Mouse (Mus musculus): ENCODE results near the gene Spred2. TPM values are rescaled to one million over a fixed set of nuclear protein-coding genes. Genes with fewer than 3 reads are reported as not detected.

Gene Spred2
- not detected in 2 replicates for polyA plus RNA-seq (2012; ENCODE audit: insufficient read depth, insufficient read length, low replicate concordance, missing spikeins)

DNA sequence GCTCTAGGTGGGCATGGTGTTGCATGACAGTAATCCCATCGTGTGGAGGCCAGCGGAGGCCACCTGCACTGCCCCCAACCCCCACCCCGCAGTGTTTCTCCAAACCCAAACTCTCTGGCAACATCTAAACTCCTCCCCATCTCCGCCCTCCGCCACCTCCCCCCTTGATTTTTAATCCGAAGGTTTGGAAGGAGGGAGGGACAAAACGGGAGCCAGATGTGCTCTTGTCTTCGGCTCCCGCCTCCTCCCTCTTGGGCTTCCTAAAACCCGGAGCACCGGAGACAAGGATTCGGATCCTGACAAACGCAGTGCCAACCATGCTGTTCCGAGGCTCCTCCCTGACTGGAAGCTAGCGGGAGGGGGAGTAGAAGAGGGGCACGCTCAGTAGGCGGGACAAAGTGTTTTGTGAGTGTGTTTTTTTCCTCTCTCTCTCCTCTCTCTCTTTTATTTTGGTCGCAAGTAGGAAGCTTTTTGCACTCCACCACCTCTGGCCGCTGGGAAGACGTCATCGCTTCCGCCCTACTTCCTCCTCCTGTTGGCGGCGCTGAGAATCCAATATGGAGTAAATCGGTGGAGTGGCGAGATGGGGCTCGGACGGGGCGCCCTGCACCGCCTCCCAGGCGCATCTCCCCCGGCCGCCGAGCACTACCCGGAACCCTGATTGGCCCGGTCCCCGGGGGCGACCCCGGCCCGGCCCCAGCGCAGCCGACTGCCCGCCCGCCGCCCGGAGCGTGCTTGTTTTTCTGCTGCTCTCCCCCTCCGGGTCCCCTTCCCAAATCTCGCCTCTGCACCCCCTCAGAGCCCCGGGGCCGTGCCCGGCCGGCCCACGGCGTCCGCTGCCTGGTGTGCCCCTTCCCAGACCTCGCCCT is at the start of gene Spred2:
Spred2 (plus strand) TSS at position 488 of the 869 bp plus-strand sequence.
- WGBS, result under 1% methylated on average over 57 of the region's 57 CpGs

DNA sequence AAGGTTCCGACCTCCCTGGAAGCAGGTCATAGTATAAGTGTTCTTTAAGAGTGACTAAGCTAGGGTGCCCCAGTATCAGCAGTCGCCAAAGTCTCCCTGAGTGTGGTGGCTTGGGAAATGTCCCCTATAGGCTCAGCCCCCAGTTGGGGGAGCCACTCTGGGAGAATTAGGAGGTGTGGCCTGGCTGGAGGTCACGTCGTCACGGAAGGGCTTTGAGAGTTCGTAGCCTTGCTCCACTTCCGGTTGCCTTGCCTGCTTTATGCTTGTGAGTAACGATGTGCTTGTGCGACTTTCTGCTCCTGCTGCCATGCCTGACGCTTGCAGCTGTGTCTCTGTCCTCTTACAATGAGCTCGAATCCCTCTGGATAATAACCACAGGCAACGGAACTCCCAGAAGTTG is 48.6 kb upstream of the Spred2 start:
- no peaks in the 10 kb centered on the region for H3K4me1 ChIP-seq (ENCODE audit: control insufficient read depth, insufficient read depth, low read length)
- TF ChIP-seq POLR2A (IDR thresholded peaks at IDR 0.05; ENCODE audit: insufficient read depth, low read depth, low read length) (no peak), CTCF (IDR thresholded peaks at IDR 0.05; ENCODE audit: insufficient read depth, low read depth, low read length) (no peak)
- WGBS, result 24% methylated on average over 12 of the region's 12 CpGs
- H3K4me3 ChIP-seq (ENCODE audit: insufficient read depth, low read depth, low read length), result no peak overlapping the region
- H3K27ac ChIP-seq (ENCODE audit: insufficient read depth, low read depth, low read length), result no peak overlapping the region

More for the DNA sequence above, at the start of gene Spred2:
- peak within 1 kb of the TSS; percentile 65 for H3K27ac ChIP-seq (ENCODE audit: insufficient read depth, low read depth, low read length)
- H3K4me3 ChIP-seq (ENCODE audit: insufficient read depth, low read depth, low read length), result peak within 1 kb of the TSS; percentile 86
- TF ChIP-seq POLR2A (IDR thresholded peaks at IDR 0.05; ENCODE audit: insufficient read depth, low read depth, low read length) (peak; percentile 23; the same call in 1 of the 2 replicates), CTCF (IDR thresholded peaks at IDR 0.05; ENCODE audit: insufficient read depth, low read depth, low read length) (no peak)
- H3K4me1 ChIP-seq (ENCODE audit: control insufficient read depth, insufficient read depth, low read length), result peaks cover 16% of the 10 kb centered on the region

DNA sequence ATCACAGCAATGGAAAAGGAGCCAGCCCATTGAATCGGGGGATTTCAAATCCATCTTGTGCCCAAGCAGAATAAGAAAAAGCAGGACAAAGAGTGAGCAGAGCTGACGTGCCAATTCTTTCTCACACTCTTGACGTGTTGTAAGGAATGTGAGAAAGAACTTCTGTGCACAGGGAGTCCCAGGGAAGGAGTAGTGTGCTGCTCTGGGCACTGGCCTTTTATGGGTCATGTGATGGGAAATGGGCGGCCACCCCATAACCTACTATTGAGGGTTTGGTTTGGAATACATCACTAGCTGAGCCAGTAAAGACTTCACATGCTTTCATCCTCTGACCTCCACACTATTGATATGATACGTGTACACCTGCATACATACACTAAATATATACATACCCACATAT is 48.2 kb upstream of the Spred2 start:
- Histone ChIP-seq H3K27ac (ENCODE audit: insufficient read depth, low read depth, low read length) (no peak overlapping the region), H3K4me1 (ENCODE audit: control insufficient read depth, insufficient read depth, low read length) (no peaks in the 10 kb centered on the region), H3K4me3 (ENCODE audit: insufficient read depth, low read depth, low read length) (no peak overlapping the region)
- TF ChIP-seq POLR2A (IDR thresholded peaks at IDR 0.05; ENCODE audit: insufficient read depth, low read depth, low read length), result no peak
- TF ChIP-seq CTCF (IDR thresholded peaks at IDR 0.05; ENCODE audit: insufficient read depth, low read depth, low read length), result no peak
- WGBS, result 45% methylated on average over 5 of the region's 5 CpGs

DNA sequence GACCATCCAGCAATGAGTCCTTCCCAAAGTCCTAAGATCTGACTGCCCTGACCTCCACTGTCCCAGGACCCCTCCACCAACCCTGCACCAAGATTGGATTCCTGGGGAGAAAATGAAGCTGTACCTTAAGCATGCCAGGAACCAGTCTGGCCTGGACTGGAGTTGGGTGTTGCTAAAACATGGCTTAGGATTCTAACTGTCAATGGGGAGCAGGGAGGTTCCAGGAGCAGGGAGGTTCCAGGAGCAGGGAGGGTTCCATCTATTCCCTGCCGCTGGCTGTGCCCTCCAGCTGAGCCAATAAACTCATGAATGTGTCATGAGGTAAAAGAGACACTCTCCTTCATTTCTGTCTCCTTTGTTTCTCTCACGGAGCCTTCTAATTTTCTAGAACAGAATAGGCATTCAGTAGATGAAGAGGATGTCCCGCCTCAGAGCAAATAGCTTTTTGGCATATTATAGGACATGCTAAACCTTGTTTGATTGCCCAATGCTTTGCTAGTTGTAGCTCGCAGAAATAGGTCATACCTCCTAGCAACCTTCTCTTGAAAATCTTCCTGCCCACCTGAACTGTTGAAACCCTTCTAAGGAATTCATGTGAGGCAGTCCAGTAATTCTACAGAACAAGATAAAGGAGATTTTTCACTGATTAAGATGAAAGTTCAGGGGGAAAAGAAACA is 46.8 kb upstream of the Spred2 start:
- WGBS, result 59% methylated on average over 4 of the region's 4 CpGs
- H3K4me1 ChIP-seq (ENCODE audit: control insufficient read depth, insufficient read depth, low read length), result no peaks in the 10 kb centered on the region
- no peak overlapping the region for H3K4me3 ChIP-seq (ENCODE audit: insufficient read depth, low read depth, low read length)
- H3K27ac ChIP-seq (ENCODE audit: insufficient read depth, low read depth, low read length), result no peak overlapping the region
- TF ChIP-seq POLR2A (IDR thresholded peaks at IDR 0.05; ENCODE audit: insufficient read depth, low read depth, low read length) (no peak), CTCF (IDR thresholded peaks at IDR 0.05; ENCODE audit: insufficient read depth, low read depth, low read length) (no peak)

DNA sequence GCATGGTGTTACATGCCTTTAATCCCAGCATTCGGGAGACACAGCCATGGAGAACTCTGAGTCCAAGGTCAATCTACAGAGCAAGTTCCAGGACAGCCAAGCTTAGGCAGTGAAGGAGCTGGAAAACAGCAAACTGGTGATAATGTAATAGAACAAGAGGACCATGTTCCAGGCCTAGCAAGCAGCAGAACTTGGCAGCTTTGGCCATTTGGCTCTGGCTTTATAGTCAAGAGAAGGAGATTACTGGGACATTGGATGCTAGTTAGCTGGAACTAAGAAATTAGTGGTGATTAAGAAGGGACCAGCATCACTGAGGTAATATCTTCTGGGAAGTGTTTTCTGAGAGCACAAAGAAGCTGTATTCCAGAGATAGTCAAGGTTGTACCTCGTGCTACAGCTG is 42.8 kb upstream of the Spred2 start:
- no peak for TF ChIP-seq CTCF (IDR thresholded peaks at IDR 0.05; ENCODE audit: insufficient read depth, low read depth, low read length)
- TF ChIP-seq POLR2A (IDR thresholded peaks at IDR 0.05; ENCODE audit: insufficient read depth, low read depth, low read length), result no peak
- H3K27ac ChIP-seq (ENCODE audit: insufficient read depth, low read depth, low read length), result no peak overlapping the region
- WGBS, result 83% methylated on average over 2 of the region's 2 CpGs
- no peaks in the 10 kb centered on the region for H3K4me1 ChIP-seq (ENCODE audit: control insufficient read depth, insufficient read depth, low read length)
- no peak overlapping the region for H3K4me3 ChIP-seq (ENCODE audit: insufficient read depth, low read depth, low read length)

DNA sequence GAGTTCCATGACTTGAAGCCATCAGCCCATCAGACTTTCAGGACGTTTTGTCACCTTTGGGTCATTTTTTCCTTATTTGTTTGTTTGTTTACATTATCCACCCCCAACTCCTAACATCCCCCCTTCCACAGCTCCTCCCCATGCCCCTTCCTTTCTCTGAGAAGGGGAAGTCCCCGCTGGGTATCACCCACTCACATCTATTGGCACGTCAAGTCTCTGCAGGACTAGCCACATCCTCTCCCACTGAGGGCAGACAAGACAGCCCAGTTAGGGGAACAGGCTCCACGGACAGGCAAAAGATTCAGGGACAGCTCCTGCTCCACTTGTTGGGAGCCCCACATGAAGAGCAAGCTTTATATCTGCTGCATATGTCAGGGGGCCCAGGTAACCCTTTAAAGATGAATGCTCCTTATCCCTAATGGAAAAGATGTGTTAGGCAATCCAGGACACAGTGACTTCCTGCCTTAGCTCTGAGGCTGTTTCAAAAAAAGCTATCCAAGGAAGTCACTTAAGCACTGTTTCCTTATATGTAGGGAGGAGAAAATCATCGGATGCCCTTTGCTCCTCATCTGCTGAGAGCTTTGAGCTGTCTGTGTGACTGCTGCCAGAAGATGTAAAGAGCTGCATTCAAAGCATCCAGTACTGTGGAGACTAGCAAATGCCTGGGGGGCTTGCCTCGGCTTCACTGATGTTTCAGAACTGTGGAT is 33.3 kb upstream of the Spred2 start:
- H3K27ac ChIP-seq (ENCODE audit: insufficient read depth, low read depth, low read length), result no peak overlapping the region
- no peak overlapping the region for H3K4me3 ChIP-seq (ENCODE audit: insufficient read depth, low read depth, low read length)
- 66% methylated on average over 6 of the region's 6 CpGs for WGBS
- H3K4me1 ChIP-seq (ENCODE audit: control insufficient read depth, insufficient read depth, low read length), result no peaks in the 10 kb centered on the region
- TF ChIP-seq POLR2A (IDR thresholded peaks at IDR 0.05; ENCODE audit: insufficient read depth, low read depth, low read length), result no peak
- no peak for TF ChIP-seq CTCF (IDR thresholded peaks at IDR 0.05; ENCODE audit: insufficient read depth, low read depth, low read length)

DNA sequence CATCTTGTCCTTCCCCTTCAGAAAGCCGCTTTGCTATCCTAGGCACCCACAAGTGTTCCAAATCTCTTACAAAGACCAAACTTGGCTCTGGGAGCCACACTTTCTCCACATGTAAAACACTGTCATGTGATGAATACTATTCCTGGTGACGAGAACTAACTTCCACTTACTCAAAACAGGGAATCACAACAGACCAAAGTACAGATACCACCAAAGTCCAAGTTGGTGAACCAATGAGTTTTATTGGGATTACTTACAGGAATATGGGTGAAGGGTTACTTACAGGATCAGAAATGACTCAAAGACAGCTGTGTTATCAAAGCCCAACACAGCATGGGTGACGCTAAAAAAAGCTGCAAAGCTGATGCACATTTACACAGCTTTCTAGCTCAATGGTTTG is 30.9 kb upstream of the Spred2 start:
- no peak for TF ChIP-seq CTCF (IDR thresholded peaks at IDR 0.05; ENCODE audit: insufficient read depth, low read depth, low read length)
- TF ChIP-seq POLR2A (IDR thresholded peaks at IDR 0.05; ENCODE audit: insufficient read depth, low read depth, low read length), result no peak
- no peak overlapping the region for H3K27ac ChIP-seq (ENCODE audit: insufficient read depth, low read depth, low read length)
- no peaks in the 10 kb centered on the region for H3K4me1 ChIP-seq (ENCODE audit: control insufficient read depth, insufficient read depth, low read length)
- no peak overlapping the region for H3K4me3 ChIP-seq (ENCODE audit: insufficient read depth, low read depth, low read length)
- WGBS, result 59% methylated on average over 3 of the region's 3 CpGs

DNA sequence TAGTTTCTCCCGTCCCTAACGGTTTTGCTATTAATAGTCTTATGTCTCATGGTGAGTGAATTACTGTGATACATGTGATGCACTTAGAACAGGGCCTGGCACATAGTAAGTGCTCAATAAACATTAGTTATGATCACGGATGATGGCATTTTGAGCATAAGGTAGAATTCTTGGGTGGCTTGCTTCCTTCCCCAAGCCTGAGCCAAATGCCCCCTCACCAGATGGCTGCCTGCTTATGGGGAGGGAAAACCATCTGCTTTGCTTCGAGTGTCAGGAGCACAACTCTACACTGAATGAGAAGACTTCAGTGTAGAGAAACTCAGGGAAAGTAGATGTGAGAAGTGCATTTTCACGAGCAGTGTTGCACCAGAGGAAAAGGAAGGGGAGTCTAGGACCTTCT is 24.6 kb upstream of the Spred2 start:
- H3K27ac ChIP-seq (ENCODE audit: insufficient read depth, low read depth, low read length), result no peak overlapping the region
- 75% methylated on average over 5 of the region's 5 CpGs for WGBS
- TF ChIP-seq POLR2A (IDR thresholded peaks at IDR 0.05; ENCODE audit: insufficient read depth, low read depth, low read length) (no peak), CTCF (IDR thresholded peaks at IDR 0.05; ENCODE audit: insufficient read depth, low read depth, low read length) (no peak)
- H3K4me3 ChIP-seq (ENCODE audit: insufficient read depth, low read depth, low read length), result no peak overlapping the region
- no peaks in the 10 kb centered on the region for H3K4me1 ChIP-seq (ENCODE audit: control insufficient read depth, insufficient read depth, low read length)
